Mouse (Mus musculus) midbrain, embryonic 10.5 days (tissue): Measurements from ENCODE around the gene Usp33. TPM values are rescaled to one million over a fixed set of nuclear protein-coding genes. Genes with fewer than 3 reads are reported as not detected.

Experiments
- DNase-seq: peaks from one replicate; pipeline ENCODE4 v3.0.0-alpha.2; 2017; ENCODE audit warnings: low spot score
- H3K27ac ChIP-seq: fragments of 300-500 bp; sonication (generic); replicated peaks from 2 replicates; pipeline ENCODE4 v1.5.1; 2016; ENCODE audit warnings: mild to moderate bottlenecking
- H3K27me3 ChIP-seq: fragments of 300-500 bp; sonication (generic); 2 replicates; pipeline ENCODE4 v1.6.1; 2016; ENCODE audit warnings: low read depth, mild to moderate bottlenecking; ENCODE audit not compliant: poor library complexity, severe bottlenecking
- H3K36me3 ChIP-seq: fragments of 300-500 bp; sonication (generic); 2 replicates; pipeline ENCODE4 v1.6.1; 2016; ENCODE audit warnings: mild to moderate bottlenecking, moderate library complexity
- H3K4me1 ChIP-seq: fragments of 300-500 bp; sonication (generic); 2 replicates; pipeline ENCODE4 v1.6.1; 2016
- H3K4me3 ChIP-seq: fragments of 300-500 bp; sonication (generic); 2 replicates; pipeline ENCODE4 v1.5.1; 2016; ENCODE audit warnings: mild to moderate bottlenecking, moderate library complexity
- H3K9me3 ChIP-seq: fragments of 300-500 bp; sonication (generic); replicated peaks from 2 replicates; pipeline ENCODE4 v1.6.1; 2016; ENCODE audit warnings: mild to moderate bottlenecking
- WGBS: fragments of 180-500 bp; shearing (Covaris S2); methylation state at CpG from one replicate; pipeline ENCODE4 v1.1.7; 2016; 5-methylcytosine and 5-hydroxymethylcytosine counted together
- polyA plus RNA-seq: library from polyadenylated mRNA; unstranded; fragments of >200 nt; fragmentation: Nextera tagmentation; extraction: Ambion mirVana; gene quantifications from 2 replicates; pipeline ENCODE4 v1.2.1, GENCODE M21; 2016

Usp33 gene
- polyA plus RNA-seq, 1 experiment from 2014 or later: 47.2 TPM

DNA sequence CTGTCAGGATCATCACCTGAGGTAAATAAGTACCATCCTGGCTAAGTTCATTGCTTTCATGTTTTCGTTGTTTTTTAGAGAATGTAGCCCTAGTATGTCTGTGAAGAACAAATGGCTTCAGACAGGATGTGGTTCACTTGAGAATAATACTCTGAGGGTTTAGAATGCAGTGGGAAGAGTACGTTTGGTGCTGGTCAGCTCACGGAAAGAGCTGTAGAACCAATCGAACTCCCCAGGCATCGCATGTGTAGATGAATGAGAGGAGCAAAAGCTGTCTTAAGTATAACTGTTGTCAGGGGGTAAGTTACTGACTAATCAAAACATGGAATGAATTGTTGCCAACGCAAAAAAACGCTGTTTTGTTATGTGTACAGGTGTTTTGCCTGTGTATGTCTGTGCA is 86.4 kb downstream of the Usp33 start:
- Histone ChIP-seq H3K27me3 (no peaks in the 10 kb centered on the region), H3K27ac (no peak overlapping the region), H3K4me3 (no peak overlapping the region), H3K36me3 (peaks cover 45% of the 10 kb centered on the region), H3K4me1 (no peaks in the 10 kb centered on the region), H3K9me3 (no peaks in the 10 kb centered on the region)
- DNase-seq: no peak
- WGBS: 97% methylated on average over 7 of the region's 7 CpGs

DNA sequence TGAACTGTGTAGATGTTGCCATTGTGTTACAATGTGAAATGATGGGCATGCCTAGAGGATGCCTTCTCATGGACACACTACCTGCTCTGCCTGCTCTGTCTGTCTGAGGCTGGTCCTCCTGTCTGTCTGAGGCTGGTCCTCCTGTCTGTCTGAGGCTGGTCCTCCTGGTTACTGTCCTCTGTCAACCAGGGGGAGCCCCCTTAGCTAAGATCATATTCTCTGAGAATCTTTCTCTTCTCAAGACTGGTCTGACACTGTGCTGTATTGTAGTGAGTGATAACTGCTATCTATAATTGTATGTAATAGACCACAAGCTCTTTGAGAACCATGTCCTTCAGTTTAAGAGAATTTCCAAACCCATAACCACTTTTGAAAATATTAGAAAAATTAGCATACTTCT is 89.3 kb downstream of the Usp33 start:
- DNase-seq: no peak
- peaks cover 39% of the 10 kb centered on the region for H3K36me3 ChIP-seq
- no peaks in the 10 kb centered on the region for H3K4me1 ChIP-seq
- no peak overlapping the region for H3K27ac ChIP-seq
- H3K27me3 ChIP-seq: no peaks in the 10 kb centered on the region
- no peak overlapping the region for H3K4me3 ChIP-seq
- H3K9me3 ChIP-seq: no peaks in the 10 kb centered on the region

DNA sequence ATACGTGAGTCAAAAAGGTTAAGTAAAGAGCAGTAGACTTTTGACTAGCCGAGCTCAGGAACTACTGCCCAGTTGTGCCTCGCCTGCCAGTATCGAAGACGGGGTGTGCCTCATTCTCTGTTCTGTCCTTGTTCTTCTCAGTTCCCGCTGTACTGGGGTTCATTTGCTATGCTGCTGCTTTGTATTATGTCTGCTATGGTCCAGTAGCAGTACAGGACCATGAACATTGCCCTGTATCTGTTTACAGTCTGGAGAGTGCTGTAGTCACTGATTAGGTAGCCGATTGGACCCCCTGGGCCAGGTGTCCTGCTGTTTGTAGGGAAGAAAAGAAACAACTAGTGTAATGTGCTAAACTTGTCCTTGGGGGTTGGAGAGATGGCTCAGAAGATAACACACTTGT is 91.8 kb downstream of the Usp33 start:
- H3K36me3 ChIP-seq: peaks cover 39% of the 10 kb centered on the region

DNA sequence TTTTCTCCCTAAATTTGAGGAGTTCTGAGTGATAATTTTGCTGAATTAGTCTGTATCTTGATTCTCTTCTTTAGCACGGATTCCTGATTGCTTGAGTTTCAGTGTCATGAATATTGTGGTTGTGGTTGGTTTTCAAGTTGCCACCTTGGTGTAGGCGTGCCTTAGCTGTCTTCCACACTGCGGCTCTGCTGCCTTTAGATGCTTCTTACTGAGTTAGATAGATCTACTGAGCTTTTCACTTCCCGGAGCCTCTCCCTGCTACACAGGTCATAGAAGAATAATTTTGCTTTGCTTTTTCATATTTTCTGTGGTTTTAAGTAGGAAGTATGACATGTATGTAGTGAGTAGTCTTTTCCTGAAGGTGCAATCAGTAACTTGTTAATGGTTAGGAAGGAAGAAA is 96.5 kb downstream of the Usp33 start:
- no peak for DNase-seq
- H3K27ac ChIP-seq: no peak overlapping the region
- no peaks in the 10 kb centered on the region for H3K27me3 ChIP-seq
- H3K4me3 ChIP-seq: no peak overlapping the region
- no peaks in the 10 kb centered on the region for H3K9me3 ChIP-seq
- WGBS: 87% methylated on average over 4 of the region's 4 CpGs
- H3K36me3 ChIP-seq: peaks cover 10% of the 10 kb centered on the region
- no peaks in the 10 kb centered on the region for H3K4me1 ChIP-seq

More for the DNA sequence above, 91.8 kb downstream of the Usp33 start:
- no peak overlapping the region for H3K4me3 ChIP-seq
- no peaks in the 10 kb centered on the region for H3K27me3 ChIP-seq
- H3K4me1 ChIP-seq: no peaks in the 10 kb centered on the region
- H3K9me3 ChIP-seq: no peaks in the 10 kb centered on the region
- 97% methylated on average over 7 of the region's 7 CpGs for WGBS
- no peak overlapping the region for H3K27ac ChIP-seq
- no peak for DNase-seq

Other genes starting within 250 kb of the Usp33 start
- gene Gipc2, start 180.2 kb upstream of the Usp33 start, polyA plus RNA-seq: 0.95 and 1.5 TPM in 2 replicates
- 20.1 and 22.6 TPM in 2 replicates for gene Dnajb4, start 136.2 kb upstream of the Usp33 start, polyA plus RNA-seq
- gene Fubp1, start 136.1 kb upstream of the Usp33 start, polyA plus RNA-seq: 411 and 422 TPM in 2 replicates
- gene Nexn, start 80.1 kb upstream of the Usp33 start, polyA plus RNA-seq: 3.0 and 4.5 TPM in 2 replicates
- 17.1 and 18.2 TPM in 2 replicates for gene Miga1, start 6.1 kb upstream of the Usp33 start, polyA plus RNA-seq
- gene Zzz3, start 49.0 kb downstream of the Usp33 start, polyA plus RNA-seq: 53.3 and 54.6 TPM in 2 replicates